In the genomic region with DNA sequence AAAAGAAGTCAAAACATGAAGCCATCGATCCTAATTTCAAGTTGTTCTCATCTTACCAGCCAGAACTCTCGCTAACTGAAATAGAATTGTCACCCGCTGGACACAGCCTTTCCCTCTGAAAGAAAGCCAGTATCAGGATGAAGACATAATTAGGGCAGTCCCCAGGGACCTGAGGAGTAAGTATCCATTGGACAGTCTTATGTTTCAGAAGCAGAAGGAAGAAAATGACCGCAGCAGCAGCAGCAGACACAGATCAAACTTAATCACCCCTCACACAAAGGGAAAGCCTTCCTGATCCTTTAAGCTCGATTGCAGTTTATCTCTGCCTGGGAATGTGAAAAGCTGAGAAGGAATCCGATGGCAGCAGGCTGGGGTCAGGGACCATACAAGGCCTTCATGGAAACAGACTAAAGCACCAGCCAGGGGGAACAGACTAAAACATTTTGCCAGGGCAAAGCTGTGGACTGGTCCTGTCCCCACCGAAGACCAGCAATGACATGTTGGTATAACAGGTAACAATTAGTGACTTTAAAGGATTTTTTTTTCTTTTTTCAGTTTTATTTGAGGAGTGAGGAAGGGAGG, we compare ENCODE assay signal across 11 mouse cellular contexts. TPM values are rescaled to one million over a fixed set of nuclear protein-coding genes. Genes with fewer than 3 reads are reported as not detected.
DNase-seq lines count a peak whose midpoint lies in the region; ATAC-seq and TF ChIP-seq lines count a peak whose summit lies in the region.
"Had no signal": no experiment of that assay in that cellular context is flagged by ENCODE, and none has a peak within 500 bp of the region (broad histone marks: within the 10 kb centered on the region; RNA-seq: fewer than 3 reads in every experiment).

No protein-coding gene starts in this region.

- TF ChIP-seq EP300 in liver, postnatal 0 days (IDR thresholded peaks at IDR 0.05; ENCODE audit: low read depth) = no peak

- peak overlapping the region; percentile 59 for H3K27ac ChIP-seq in heart, embryonic 12.5 days (ENCODE audit: poor library complexity, severe bottlenecking)
- H3K27ac ChIP-seq in midbrain, embryonic 11.5 days (ENCODE audit: low read depth, low read length) = peak overlapping the region; percentile 20; the same call in 1 of the 2 replicates
- no peak overlapping the region for H3K27ac ChIP-seq in liver, postnatal 0 days (ENCODE audit: low read depth)
- H3K27ac ChIP-seq: liver, embryonic 15.5 days had no signal

- no peak overlapping the region for H3K9ac ChIP-seq in heart, embryonic 12.5 days
- no peak overlapping the region; the same call in 1 of the 2 replicates for H3K9ac ChIP-seq in midbrain, embryonic 11.5 days (ENCODE audit: low read length)
- H3K9ac ChIP-seq in liver, postnatal 0 days (replicated peaks) = no peak overlapping the region
- H3K9ac ChIP-seq: liver, embryonic 15.5 days had no signal

- H3K4me3 ChIP-seq in heart, embryonic 12.5 days = no peak overlapping the region
- no peak overlapping the region for H3K4me3 ChIP-seq in midbrain, embryonic 11.5 days (ENCODE audit: low read depth, low read length)
- no peak overlapping the region for H3K4me3 ChIP-seq in liver, postnatal 0 days (ENCODE audit: low read depth, low read length)
- H3K4me3 ChIP-seq: liver, embryonic 15.5 days had no signal

- no peak overlapping the region for H3K4me2 ChIP-seq in heart, embryonic 12.5 days
- H3K4me2 ChIP-seq in midbrain, embryonic 11.5 days = no peak overlapping the region
- H3K4me2 ChIP-seq in liver, postnatal 0 days (ENCODE audit: low read depth, low read length) = no peak overlapping the region
- H3K4me2 ChIP-seq: liver, embryonic 15.5 days had no signal

- peaks cover 49% of the 10 kb centered on the region for H3K4me1 ChIP-seq in heart, embryonic 12.5 days (replicated peaks)
- H3K4me1 ChIP-seq in midbrain, embryonic 11.5 days (ENCODE audit: control insufficient read depth, insufficient read depth, low read length) = peaks cover 4% of the 10 kb centered on the region; the same call in 1 of the 2 replicates
- H3K4me1 ChIP-seq in liver, postnatal 0 days (ENCODE audit: insufficient read depth) = no peaks in the 10 kb centered on the region
- H3K4me1 ChIP-seq: liver, embryonic 15.5 days had no signal

- H3K9me3 ChIP-seq in heart, embryonic 12.5 days (replicated peaks) = no peaks in the 10 kb centered on the region
- no peaks in the 10 kb centered on the region for H3K9me3 ChIP-seq in midbrain, embryonic 11.5 days (ENCODE audit: control insufficient read depth, low read length)
- no peaks in the 10 kb centered on the region for H3K9me3 ChIP-seq in liver, postnatal 0 days (ENCODE audit: low read length)
- H3K9me3 ChIP-seq: liver, embryonic 15.5 days had no signal

- DNase-seq in heart, adult 11 months = no peak
- peak; percentile 36 for DNase-seq in Muller cell, postnatal 12 days (ENCODE audit: inconsistent ontology term)
- peak; percentile 36 for DNase-seq in embryo, embryonic 9.5 days (ENCODE audit: extremely low spot score)
- DNase-seq in midbrain, embryonic 11.5 days (ENCODE audit: low spot score, missing footprints) = peak; percentile 89
- DNase-seq in right cerebral cortex, postnatal 14 days = no peak
- DNase-seq in liver, postnatal 0 days = no peak
- DNase-seq: adrenal gland, adult 8-10 months; spleen, adult 18-20 months; thymus, postnatal 25 days had no signal

- peaks cover 9% of the 10 kb centered on the region; the same call in 1 of the 2 replicates for H3K36me3 ChIP-seq in heart, embryonic 12.5 days
- no peaks in the 10 kb centered on the region for H3K36me3 ChIP-seq in midbrain, embryonic 11.5 days (ENCODE audit: control insufficient read depth, insufficient read depth, low read length)
- H3K36me3 ChIP-seq in liver, postnatal 0 days (replicated peaks; ENCODE audit: insufficient read depth, low read length) = no peaks in the 10 kb centered on the region
- H3K36me3 ChIP-seq: liver, embryonic 15.5 days had no signal

- 36% methylated on average over 7 of the region's 7 CpGs for WGBS in heart, embryonic 12.5 days
- WGBS in midbrain, embryonic 11.5 days = 14% methylated on average over 7 of the region's 7 CpGs
- WGBS in liver, postnatal 0 days (ENCODE audit: insufficient replicate concordance) = 65% methylated on average over 7 of the region's 7 CpGs

- no peak for ATAC-seq in heart, embryonic 12.5 days (ENCODE audit: insufficient number of reproducible peaks, low FRiP score)
- ATAC-seq in midbrain, embryonic 11.5 days (ENCODE audit: low FRiP score) = peak; percentile 84
- ATAC-seq in liver, postnatal 0 days = no peak

- H3K27me3 ChIP-seq in heart, embryonic 12.5 days (replicated peaks) = no peaks in the 10 kb centered on the region
- no peaks in the 10 kb centered on the region; the same call in 1 of the 2 replicates for H3K27me3 ChIP-seq in midbrain, embryonic 11.5 days (ENCODE audit: control insufficient read depth, insufficient read depth, low read length)
- no peaks in the 10 kb centered on the region for H3K27me3 ChIP-seq in liver, postnatal 0 days (ENCODE audit: insufficient read depth, low read length)
- H3K27me3 ChIP-seq: liver, embryonic 15.5 days had no signal

- no peak for TF ChIP-seq CTCF in liver, postnatal 0 days (IDR thresholded peaks at IDR 0.05; ENCODE audit: low read depth)

RNA-seq across cellular contexts. Expression of gene Palld, which starts 53.8 kb away (rescaled TPM):
- 208 and 231 TPM in 2 replicates for polyA plus RNA-seq in heart, embryonic 12.5 days (2016; fragmentation: Nextera tagmentation; extraction: Ambion mirVana)
- polyA plus RNA-seq in midbrain, embryonic 11.5 days (2014; fragmentation: Nextera tagmentation; extraction: Ambion mirVana) = 38.5 and 40.4 TPM in 2 replicates
- polyA plus RNA-seq in liver, postnatal 0 days (2015; fragmentation: Nextera tagmentation; extraction: Ambion mirVana) = 10.2 and 11.7 TPM in 2 replicates

Comparison
In these comparisons a context has a peak if more than half of its experiments do, and no peak if none do; other contexts are left out.
1. DNase-seq: peak in Muller cell, postnatal 12 days (single experiment), embryo, embryonic 9.5 days (single experiment) and midbrain, embryonic 11.5 days (single experiment); none in heart, adult 11 months (single experiment), right cerebral cortex, postnatal 14 days (single experiment) and liver, postnatal 0 days (single experiment).